Mouse (Mus musculus) embryonic facial prominence, embryonic 11.5 days (tissue): ENCODE measurements around the gene Olfr548-ps1. TPM values are rescaled to one million over a fixed set of nuclear protein-coding genes. Genes with fewer than 3 reads are reported as not detected.
"Not testable (repeated sequence)": the region's sequence is repeated elsewhere in the genome, so short reads cannot be mapped to it uniquely, and the experiment has no call there.

Experiments used
- ATAC-seq: fragments of 200-750 bp; cut with Nextera tagmentation; replicated peaks from 2 replicates; pipeline ENCODE4 v1.8.0; 2017; ENCODE audit warnings: low read depth; ENCODE audit not compliant: insufficient number of reproducible peaks, low FRiP score, low TSS enrichment
- DNase-seq: peaks from one replicate; pipeline ENCODE4 v3.0.0-alpha.2; 2015; ENCODE audit warnings: low spot score
- H3K27ac ChIP-seq: fragments of 300-500 bp; sonication (generic); replicated peaks from 2 replicates; pipeline ENCODE4 v1.5.1; 2014; ENCODE audit warnings: mild to moderate bottlenecking, low read depth, low read length, control low read depth
- H3K27me3 ChIP-seq: fragments of 300-500 bp; sonication (generic); 2 replicates; pipeline ENCODE4 v1.6.1; 2014; ENCODE audit warnings: mild to moderate bottlenecking, low read length, moderate library complexity, mixed read lengths; ENCODE audit not compliant: control insufficient read depth, insufficient read depth
- H3K36me3 ChIP-seq: fragments of 300-500 bp; sonication (generic); replicated peaks from 2 replicates; pipeline ENCODE4 v1.6.1; 2014; ENCODE audit warnings: low read depth, mild to moderate bottlenecking, low read length, moderate library complexity, mixed read lengths; ENCODE audit not compliant: control insufficient read depth, insufficient read depth
- H3K4me1 ChIP-seq: fragments of 300-500 bp; sonication (generic); 2 replicates; pipeline ENCODE4 v1.6.1; 2014; ENCODE audit warnings: low read length, mixed read lengths; ENCODE audit not compliant: control insufficient read depth, insufficient read depth
- H3K4me2 ChIP-seq: fragments of 300-500 bp; sonication (generic); 2 replicates; pipeline ENCODE4 v1.6.1; 2014; ENCODE audit warnings: low read depth, mild to moderate bottlenecking, control low read depth, low read length, moderate library complexity
- H3K4me3 ChIP-seq: fragments of 300-500 bp; sonication (generic); 2 replicates; pipeline ENCODE4 v1.5.1; 2014; ENCODE audit warnings: low read depth, low read length, control low read depth
- H3K9ac ChIP-seq: fragments of 300-500 bp; sonication (generic); replicated peaks from 2 replicates; pipeline ENCODE4 v1.6.1; 2014; ENCODE audit warnings: mild to moderate bottlenecking, control low read depth, low read length
- H3K9me3 ChIP-seq: fragments of 300-500 bp; sonication (generic); replicated peaks from 2 replicates; pipeline ENCODE4 v1.6.1; 2016; ENCODE audit warnings: mild to moderate bottlenecking, low read length, inconsistent platforms, mixed read lengths; ENCODE audit not compliant: control insufficient read depth
- WGBS: fragments of 180-500 bp; shearing (Covaris S2); extraction: QIAGEN DNeasy Blood & Tissue Kit; methylation state at CpG from one replicate; pipeline ENCODE4 v1.1.7; 2014; 5-methylcytosine and 5-hydroxymethylcytosine counted together
- polyA plus RNA-seq: library from polyadenylated mRNA; unstranded; fragments of >200 nt; fragmentation: Nextera tagmentation; extraction: Ambion mirVana; gene quantifications from 2 replicates; pipeline ENCODE4 v1.2.1, GENCODE M21; 2014

Gene Olfr548-ps1
- polyA plus RNA-seq = not detected in 2 replicates

DNA sequence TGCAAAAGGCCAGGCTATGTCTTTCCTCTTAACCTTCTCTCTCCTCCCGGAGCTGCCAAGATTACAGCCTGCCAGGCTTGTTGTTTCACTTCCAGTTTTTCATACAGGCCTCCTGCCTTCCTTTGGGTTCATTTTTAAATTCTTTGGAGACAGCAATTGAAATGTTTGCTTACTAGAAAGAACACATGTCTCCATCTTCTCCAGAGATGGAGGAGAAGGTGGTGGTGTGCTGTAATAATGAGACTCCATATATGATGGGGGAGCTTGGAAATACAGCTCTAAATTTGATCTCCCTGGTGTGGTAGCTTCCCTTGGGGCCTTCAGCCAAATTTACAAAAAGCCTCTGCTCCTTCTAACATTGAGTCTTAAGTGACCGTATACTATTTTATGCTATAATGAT, at the start of gene Olfr548-ps1:
Gene Olfr548-ps1, plus strand, starts transcription at position 301 of the 400 bp plus-strand sequence.
- H3K9me3 ChIP-seq = no peaks in the 10 kb centered on the region
- ATAC-seq (no peak), DNase-seq (no peak)
- H3K4me1 ChIP-seq = no peaks in the 10 kb centered on the region
- no peaks in the 10 kb centered on the region for H3K27me3 ChIP-seq
- H3K4me2 ChIP-seq = no peak within 1 kb of the TSS
- WGBS = 82% methylated on average over 2 of the region's 2 CpGs
- H3K36me3 ChIP-seq = no peaks in the 10 kb centered on the region
- no peak within 1 kb of the TSS for H3K27ac ChIP-seq
- no peak within 1 kb of the TSS for H3K4me3 ChIP-seq
- no peak within 1 kb of the TSS for H3K9ac ChIP-seq

DNA sequence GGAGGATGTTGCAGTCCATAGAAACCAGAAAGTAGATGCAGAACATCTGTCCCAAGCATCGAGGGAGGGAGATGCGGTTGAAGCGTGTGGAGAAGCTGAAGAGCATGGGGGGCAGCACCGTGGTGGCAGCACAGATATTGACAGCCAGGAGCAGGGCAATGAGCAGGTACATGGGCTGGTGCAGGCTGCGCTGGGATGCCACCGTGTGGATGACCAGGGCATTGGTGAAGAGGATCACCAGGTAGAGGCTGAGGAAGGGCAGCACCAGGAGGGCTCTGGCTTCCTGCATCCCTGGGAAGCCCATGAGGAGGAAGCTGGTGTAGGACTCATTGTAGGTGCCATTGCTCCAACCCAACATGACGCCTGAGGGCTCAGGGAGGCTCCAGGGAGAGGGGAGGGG, 46.3 kb upstream of the Olfr548-ps1 start:
- H3K36me3 ChIP-seq, H3K4me1 ChIP-seq, DNase-seq, H3K27ac ChIP-seq, H3K4me2 ChIP-seq, H3K27me3 ChIP-seq, H3K4me3 ChIP-seq, H3K9me3 ChIP-seq, H3K9ac ChIP-seq: not testable (repeated sequence)
- 59% methylated on average over 7 of the region's 7 CpGs for WGBS
- 0 out of 2 replicates have a peak, but pooled peaks have one; percentile 6 for ATAC-seq

- H3K4me3 ChIP-seq = no peak within 1 kb of the TSS
- no peak for DNase-seq
- 65% methylated on average over 3 of the region's 3 CpGs for WGBS
- no peaks in the 10 kb centered on the region for H3K4me1 ChIP-seq
- H3K27ac ChIP-seq = no peak within 1 kb of the TSS
- H3K36me3 ChIP-seq = no peaks in the 10 kb centered on the region
- ATAC-seq = no peak
- no peaks in the 10 kb centered on the region for H3K27me3 ChIP-seq
- H3K4me2 ChIP-seq = no peak within 1 kb of the TSS
- no peak within 1 kb of the TSS for H3K9ac ChIP-seq
- no peaks in the 10 kb centered on the region for H3K9me3 ChIP-seq
Measured at GRCm38 (mm10) chr7:102499473-102499872, 41.2 kb upstream of the Olfr548-ps1 start, which contains the start of gene Olfr545. Gene Olfr545, minus strand, starts transcription at chr7:102499573.

- WGBS = 76% methylated on average over 5 of the region's 5 CpGs
Measured at GRCm38 (mm10) chr7:102501986-102502385, 38.7 kb upstream of the Olfr548-ps1 start.

DNA sequence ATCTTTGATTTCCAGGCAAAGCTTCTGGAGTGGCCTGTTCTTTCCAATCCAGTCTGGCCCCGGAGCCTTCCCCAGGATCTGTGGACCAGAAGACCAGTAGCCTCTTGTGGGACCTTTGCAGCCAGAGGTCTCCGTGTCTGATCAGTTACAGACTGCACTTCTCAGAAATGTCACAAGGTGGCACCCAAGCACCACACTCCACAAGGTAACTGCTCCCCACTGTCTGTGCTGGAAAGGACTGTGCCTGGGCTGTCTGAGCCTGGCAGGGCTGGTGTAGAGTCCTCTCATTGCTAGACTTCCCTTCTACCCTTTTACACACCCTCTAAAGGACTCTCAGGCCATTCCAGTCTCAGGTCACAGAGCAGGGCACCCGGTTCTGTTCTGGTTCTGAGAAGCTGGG, 33.8 kb upstream of the Olfr548-ps1 start:
- no peak overlapping the region for H3K4me3 ChIP-seq
- WGBS = 56% methylated on average over 3 of the region's 3 CpGs
- H3K27me3 ChIP-seq = no peaks in the 10 kb centered on the region
- DNase-seq (peak; percentile 79), ATAC-seq (peak; percentile 69)
- no peak overlapping the region for H3K4me2 ChIP-seq
- no peaks in the 10 kb centered on the region for H3K4me1 ChIP-seq
- H3K9ac ChIP-seq = no peak overlapping the region
- H3K27ac ChIP-seq = no peak overlapping the region
- H3K9me3 ChIP-seq = no peaks in the 10 kb centered on the region
- no peaks in the 10 kb centered on the region for H3K36me3 ChIP-seq

More at GRCm38 (mm10) chr7:102501986-102502385, 38.7 kb upstream of the Olfr548-ps1 start:
- H3K27ac ChIP-seq = no peak overlapping the region
- H3K9me3 ChIP-seq = no peaks in the 10 kb centered on the region
- ATAC-seq (no peak), DNase-seq (no peak)
- H3K9ac ChIP-seq = no peak overlapping the region
- H3K27me3 ChIP-seq = no peaks in the 10 kb centered on the region
- no peak overlapping the region for H3K4me3 ChIP-seq
- H3K4me1 ChIP-seq = no peaks in the 10 kb centered on the region
- H3K36me3 ChIP-seq = no peaks in the 10 kb centered on the region
- no peak overlapping the region for H3K4me2 ChIP-seq

DNA sequence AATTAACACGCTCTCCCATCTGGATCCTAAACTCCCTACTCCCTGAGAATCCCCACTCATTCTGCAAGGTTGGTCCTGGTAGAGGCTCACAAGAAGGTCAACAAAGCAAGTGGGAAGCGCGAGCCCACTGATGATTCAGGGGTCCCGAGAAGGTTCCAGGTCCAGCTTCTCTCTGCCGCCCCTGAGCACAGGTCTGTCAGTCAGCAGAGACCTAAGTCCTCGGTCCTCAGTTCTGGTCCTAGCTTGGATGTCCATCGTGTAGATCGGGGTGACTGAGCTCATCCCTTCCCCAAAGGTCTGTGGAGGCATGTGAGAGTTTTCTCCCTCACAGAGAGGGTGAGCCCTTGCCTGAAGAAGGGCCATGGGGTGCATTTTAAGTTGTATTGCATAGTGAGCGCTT, 32.6 kb upstream of the Olfr548-ps1 start:
- no peak overlapping the region for H3K9ac ChIP-seq
- H3K4me1 ChIP-seq = no peaks in the 10 kb centered on the region; the same call in 1 of the 2 replicates
- H3K4me3 ChIP-seq = no peak overlapping the region
- no peak for DNase-seq
- WGBS = 85% methylated on average over 9 of the region's 9 CpGs
- no peaks in the 10 kb centered on the region for H3K36me3 ChIP-seq
- no peaks in the 10 kb centered on the region for H3K27me3 ChIP-seq
- no peak overlapping the region for H3K4me2 ChIP-seq
- no peaks in the 10 kb centered on the region for H3K9me3 ChIP-seq
- no peak for ATAC-seq
- H3K27ac ChIP-seq = no peak overlapping the region

GRCm38 (mm10) chr7:102508666-102509065, 32.0 kb upstream of the Olfr548-ps1 start:
- DNase-seq (no peak), ATAC-seq (no peak)
- Histone ChIP-seq H3K27me3 (no peaks in the 10 kb centered on the region; the same call in 1 of the 2 replicates), H3K4me3 (no peak overlapping the region), H3K4me2 (no peak overlapping the region), H3K9ac (no peak overlapping the region), H3K4me1 (no peaks in the 10 kb centered on the region; the same call in 1 of the 2 replicates), H3K36me3 (no peaks in the 10 kb centered on the region), H3K9me3 (no peaks in the 10 kb centered on the region), H3K27ac (no peak overlapping the region)
- WGBS = 87% methylated on average over 6 of the region's 6 CpGs

GRCm38 (mm10) chr7:102509726-102510125, 31.0 kb upstream of the Olfr548-ps1 start:
- WGBS = 80% methylated on average over 7 of the region's 7 CpGs
- no peak overlapping the region for H3K9ac ChIP-seq

More at GRCm38 (mm10) chr7:102509726-102510125, 31.0 kb upstream of the Olfr548-ps1 start:
- DNase-seq (no peak), ATAC-seq (no peak)
- no peaks in the 10 kb centered on the region for H3K9me3 ChIP-seq
- no peak overlapping the region for H3K4me3 ChIP-seq
- no peaks in the 10 kb centered on the region; the same call in 1 of the 2 replicates for H3K4me1 ChIP-seq
- H3K4me2 ChIP-seq = no peak overlapping the region
- H3K36me3 ChIP-seq = no peaks in the 10 kb centered on the region
- H3K27me3 ChIP-seq = no peaks in the 10 kb centered on the region; the same call in 1 of the 2 replicates
- no peak overlapping the region for H3K27ac ChIP-seq
